Mouse (Mus musculus) urinary bladder, postnatal 14 days (tissue): Measurements from ENCODE around the gene Col4a3bp.
A peak's percentile ranks its signal among the peaks of the same experiment; 100 is the strongest.

ENCODE experiments used
- DNase-seq: peaks from one replicate; pipeline ENCODE4 v3.0.0; 2021; ENCODE audit warnings: low spot score

Col4a3bp gene

GRCm38 (mm10) chr13:96541381-96541780 is 1.0 kb upstream of the Col4a3bp start:
- DNase-seq, result no peak

GRCm38 (mm10) chr13:96542901-96543891 is 778 bp downstream of the Col4a3bp start:
- peak; percentile 60 for DNase-seq

- DNase-seq, result no peak
Observed at GRCm38 (mm10) chr13:96544506-96544905, 2.1 kb downstream of the Col4a3bp start.

DNA sequence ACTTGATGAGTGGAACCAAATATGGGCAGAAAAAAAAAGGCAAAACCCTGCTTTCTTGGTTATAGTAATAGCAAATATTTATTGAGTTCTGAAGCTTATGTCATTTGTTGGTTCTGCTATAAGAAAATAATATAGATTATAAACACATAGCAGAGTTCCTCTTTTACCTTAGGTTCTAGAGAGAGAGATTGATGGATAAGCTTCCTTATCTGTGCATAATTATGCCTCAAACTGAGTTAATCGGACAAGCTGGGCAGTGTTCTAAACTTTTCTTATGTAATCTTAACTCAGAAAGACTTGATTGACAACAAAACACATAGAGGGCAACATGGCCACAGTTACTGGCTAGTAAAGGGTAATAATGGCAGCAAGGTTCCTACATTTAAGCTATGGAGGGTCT is 4.8 kb downstream of the Col4a3bp start:
- no peak for DNase-seq

DNA sequence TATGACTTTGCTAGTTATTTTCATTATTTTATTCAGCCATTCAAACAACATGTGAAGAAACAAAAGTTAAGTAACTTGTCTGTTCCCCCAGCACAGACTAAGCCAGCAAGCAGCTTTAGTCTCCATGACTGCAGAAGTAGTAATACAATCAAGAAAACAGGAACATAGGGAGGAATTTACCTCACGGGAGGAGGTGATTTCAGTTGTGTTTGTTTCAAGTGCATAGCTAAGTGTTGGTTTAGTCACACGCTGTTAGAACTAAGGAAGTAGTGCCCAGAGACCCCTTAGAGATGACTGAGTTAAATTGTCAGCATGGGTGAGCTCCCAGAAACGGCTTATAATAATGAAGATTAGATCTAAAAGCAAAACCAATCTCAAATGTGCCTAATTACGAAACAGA is 5.5 kb downstream of the Col4a3bp start:
- no peak for DNase-seq

DNA sequence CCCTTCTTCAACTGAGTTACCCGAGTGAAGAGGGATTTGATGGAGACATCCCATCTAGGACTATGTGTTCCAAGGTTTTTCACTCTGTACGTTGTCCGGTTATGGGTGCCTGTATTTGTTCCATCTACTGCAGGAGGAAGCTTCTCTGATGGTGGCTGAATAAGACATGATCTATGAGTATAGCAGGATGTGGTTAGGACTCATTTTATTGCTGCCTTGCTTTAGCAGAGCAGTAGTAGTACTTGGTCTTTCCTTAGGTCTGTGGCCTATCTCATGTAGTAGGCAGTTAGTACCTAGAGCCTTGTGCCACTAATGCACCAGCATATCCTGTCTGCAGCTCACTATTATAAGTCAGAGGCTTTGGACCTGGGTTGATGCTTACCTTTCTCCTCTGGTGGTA is 12.7 kb downstream of the Col4a3bp start:
- DNase-seq, result no peak

DNA sequence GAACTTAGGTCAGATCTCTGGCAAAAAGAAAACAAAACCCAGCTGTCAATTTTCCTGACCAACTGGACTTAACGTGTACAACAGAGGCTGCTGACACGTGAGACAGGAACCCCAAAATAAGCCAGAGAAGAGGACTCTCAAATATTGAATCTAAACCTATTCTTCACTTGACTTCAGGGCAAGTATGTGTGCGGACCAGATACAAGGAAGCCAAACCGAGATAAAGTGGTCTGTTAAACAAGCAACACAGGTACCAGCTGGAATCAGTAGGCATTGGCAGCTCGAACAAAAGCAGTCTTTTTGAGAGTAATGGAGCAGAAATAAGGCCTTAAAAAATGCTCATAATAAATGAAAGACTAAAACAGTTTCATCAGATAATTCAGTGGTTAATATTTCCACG is 25.6 kb downstream of the Col4a3bp start:
- DNase-seq, result no peak

DNA sequence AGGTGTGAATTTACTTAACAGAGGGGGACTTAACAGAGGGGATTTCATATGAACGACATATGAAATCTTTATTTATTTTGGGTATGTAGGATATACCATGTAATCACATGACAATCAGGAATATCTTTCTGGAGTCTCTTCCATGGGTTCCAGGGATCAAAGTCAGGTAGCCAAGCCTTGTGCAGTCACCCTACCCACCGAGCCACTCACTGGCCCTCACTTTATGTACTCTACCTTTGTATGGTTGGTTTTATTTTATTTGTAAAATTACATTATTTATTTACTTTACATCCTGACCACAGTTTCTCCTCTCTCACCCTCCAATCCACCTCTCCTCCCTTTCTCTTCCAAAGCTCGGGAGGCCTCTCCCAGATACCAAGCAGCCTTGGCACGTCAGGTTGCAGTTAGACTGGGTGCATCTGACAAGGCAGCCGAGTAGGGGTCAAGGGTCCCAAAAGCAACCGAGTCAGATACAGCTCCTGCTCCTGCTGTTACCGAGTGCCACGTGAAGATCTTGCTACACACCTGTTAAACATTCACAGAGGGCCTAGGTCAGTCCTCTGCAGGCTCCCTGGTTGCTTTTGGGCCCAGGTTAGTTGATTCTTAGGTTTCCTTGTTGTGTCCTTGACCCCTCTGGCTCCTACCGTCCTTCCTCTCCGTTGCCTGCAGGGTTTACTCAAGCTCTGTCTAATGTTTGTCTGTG is 28.0 kb downstream of the Col4a3bp start:
- DNase-seq, result no peak

DNA sequence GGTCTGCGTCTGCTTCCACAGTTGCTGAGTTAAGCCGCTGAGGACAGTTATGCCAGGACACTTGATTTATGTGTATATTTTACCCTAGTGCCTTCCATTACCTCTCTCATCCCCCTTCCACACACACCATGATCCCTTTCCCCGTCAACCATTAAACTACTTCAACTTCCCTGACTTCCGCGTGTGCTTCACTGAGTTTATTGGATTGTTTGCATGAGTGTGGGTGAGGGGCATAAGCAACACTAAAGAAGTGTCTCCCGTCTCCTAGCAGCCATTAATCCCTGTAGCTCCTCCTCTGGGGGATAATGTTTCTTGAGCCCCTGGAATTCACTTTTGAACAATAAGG is 28.6 kb downstream of the Col4a3bp start:
- DNase-seq, result no peak

GRCm38 (mm10) chr13:96574170-96574569 is 31.8 kb downstream of the Col4a3bp start:
- DNase-seq, result no peak

- no peak for DNase-seq
Observed at GRCm38 (mm10) chr13:96579104-96579503, 36.7 kb downstream of the Col4a3bp start.

DNA sequence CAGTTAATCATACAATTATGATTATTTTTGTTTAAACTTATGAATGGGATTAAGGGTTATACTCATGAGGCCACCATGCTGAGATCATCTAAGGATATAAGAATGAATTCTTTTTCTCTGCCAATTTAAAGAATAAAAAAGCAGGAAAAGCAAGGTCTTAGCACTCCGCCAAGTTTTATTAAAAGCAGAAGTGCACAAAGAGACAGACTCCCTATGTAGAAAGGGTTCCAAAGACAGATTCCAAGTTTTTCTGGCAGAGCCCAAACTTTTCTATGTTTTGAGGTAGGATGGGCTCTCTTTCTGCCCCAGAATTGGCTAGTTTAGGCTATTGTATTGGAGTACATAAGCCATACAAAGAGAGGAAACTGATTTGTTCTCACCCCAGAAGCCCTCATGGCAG is 37.6 kb downstream of the Col4a3bp start:
- DNase-seq, result no peak

DNA sequence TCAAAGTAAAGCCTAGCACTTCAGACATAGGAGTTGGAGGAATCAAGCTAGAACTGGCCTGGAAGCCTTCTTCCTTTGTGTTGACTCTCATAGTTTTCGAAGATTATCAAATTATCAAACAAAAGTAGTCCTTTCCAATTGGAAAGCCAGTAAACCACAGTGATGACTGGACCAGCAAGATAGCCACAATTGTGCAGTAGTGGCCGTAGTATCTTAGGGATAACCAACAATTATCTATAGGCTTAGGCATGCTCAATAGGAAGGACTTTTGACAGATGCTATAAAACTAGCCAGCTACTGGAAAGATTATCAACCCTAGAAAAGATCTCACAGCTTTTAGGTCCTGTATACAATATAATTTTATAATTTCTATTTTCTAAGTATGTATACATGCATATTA is 41.8 kb downstream of the Col4a3bp start:
- DNase-seq, result no peak

- no peak for DNase-seq
Observed at GRCm38 (mm10) chr13:96586540-96586939, 44.1 kb downstream of the Col4a3bp start.

DNA sequence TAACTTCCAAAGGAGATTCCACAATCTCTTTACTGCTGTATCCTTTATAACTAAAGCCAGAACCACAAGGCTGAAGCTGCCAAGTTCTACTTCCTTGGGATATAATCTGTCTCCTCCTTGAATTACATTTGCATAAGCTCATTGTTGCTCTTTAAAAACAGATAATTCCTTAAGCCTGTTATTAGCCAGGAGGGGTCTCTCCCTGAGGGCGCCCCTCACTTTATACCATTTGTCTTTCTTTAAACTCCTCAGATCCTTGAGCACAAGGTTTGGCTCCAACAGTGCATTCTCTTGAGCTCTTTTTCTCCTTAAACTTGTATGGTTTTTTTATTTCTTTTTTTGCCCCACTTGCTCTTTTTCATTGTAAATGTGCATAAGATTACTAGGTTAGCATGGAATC is 46.2 kb downstream of the Col4a3bp start:
- DNase-seq, result no peak

- DNase-seq, result no peak
Observed at GRCm38 (mm10) chr13:96593621-96594020, 51.2 kb downstream of the Col4a3bp start.

DNA sequence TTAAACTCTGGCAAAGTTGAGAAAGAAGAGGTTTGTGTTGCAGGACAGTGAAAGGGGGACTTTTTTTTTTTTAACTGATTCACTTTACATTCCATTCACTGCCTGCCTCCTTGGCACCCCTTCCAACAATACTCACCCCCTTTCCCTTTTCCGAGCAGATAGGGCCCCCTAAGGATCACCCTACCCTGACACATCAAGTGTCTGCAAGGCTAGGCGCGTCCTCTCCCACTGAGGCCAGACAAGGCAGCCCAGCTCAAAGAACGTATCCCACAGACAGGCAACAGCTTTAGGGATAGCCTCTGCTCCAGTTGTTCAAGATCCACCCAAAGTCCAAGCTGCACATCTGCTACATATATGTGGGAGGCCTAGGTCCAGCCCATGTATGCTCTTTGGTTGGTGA is 51.7 kb downstream of the Col4a3bp start:
- DNase-seq, result no peak

DNA sequence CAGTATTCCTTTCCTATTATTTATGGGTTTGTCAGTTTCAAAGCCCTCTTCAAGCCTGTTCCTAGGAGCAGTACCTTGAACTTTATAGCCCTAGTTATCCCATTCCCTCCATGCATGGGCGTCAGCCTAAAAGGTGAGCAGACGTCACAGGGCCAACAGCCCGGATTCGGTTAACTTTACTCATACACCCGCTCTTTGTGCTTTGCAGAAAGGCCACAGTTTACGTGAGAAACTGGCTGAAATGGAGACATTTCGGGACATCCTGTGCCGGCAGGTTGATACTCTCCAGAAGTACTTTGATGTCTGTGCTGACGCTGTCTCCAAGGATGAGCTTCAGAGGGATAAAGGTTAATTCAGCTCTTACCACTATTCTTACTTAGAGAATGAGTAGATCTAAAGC is 56.8 kb downstream of the Col4a3bp start:
- DNase-seq, result no peak

- no peak for DNase-seq
Observed at GRCm38 (mm10) chr13:96604242-96604641, 61.8 kb downstream of the Col4a3bp start.

GRCm38 (mm10) chr13:96614615-96615014 is 72.2 kb downstream of the Col4a3bp start:
- DNase-seq, result no peak

DNA sequence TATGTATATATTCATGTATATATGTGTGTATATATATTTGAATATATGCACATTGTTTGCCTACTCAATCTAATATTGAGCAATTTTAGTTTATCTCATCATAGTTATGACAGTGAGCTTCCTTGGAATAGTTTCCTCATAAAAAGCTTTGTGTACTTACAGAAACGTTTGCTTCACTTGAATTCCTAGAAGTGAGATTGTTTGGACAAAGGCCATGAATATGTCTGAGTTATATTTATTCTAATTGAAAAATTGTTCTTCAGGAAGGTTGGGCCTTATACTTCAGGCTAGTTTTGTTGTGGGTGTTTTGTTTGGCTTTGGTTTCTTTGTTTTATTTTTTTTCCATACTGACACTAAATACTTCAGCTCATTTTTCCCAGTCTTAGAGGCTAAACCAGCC is 78.5 kb downstream of the Col4a3bp start:
- no peak for DNase-seq

- no peak for DNase-seq
Observed at GRCm38 (mm10) chr13:96630396-96630795, 88.0 kb downstream of the Col4a3bp start.

- DNase-seq, result no peak
Observed at GRCm38 (mm10) chr13:96644168-96644567, 101.8 kb downstream of the Col4a3bp start.
